Mouse (Mus musculus): ENCODE data around the gene Gm8922.
"Not testable (repeated sequence)": the region's sequence is repeated elsewhere in the genome, so short reads cannot be mapped to it uniquely, and the experiment has no call there.

Gene Gm8922

DNA sequence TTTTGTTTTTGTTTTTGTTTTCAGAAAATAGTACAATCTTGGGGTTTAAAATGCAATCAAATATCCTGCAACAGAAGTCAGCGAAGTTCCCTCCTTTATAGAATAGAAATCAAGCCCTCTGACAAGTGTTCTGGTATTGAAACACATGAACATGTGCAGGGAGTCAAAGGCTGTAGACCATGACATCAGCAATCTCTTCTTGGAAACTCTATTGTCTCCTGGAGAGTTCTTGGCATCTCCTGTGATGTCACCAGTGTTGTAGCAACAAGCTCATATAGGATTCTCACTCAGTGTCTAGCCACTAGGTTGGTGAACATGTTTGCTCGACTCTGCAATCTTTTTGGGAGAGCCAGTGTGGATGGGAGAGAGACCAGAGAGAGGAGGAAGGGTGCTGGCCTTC is at the start of gene Gm8922:
Gm8922 (plus strand) TSS at position 301 of the 400 bp plus-strand sequence.
- not testable (repeated sequence) for DNase-seq (ENCODE audit: low spot score)
